Mouse (Mus musculus): ENCODE results near the gene Prss38.

Gene Prss38

DNA sequence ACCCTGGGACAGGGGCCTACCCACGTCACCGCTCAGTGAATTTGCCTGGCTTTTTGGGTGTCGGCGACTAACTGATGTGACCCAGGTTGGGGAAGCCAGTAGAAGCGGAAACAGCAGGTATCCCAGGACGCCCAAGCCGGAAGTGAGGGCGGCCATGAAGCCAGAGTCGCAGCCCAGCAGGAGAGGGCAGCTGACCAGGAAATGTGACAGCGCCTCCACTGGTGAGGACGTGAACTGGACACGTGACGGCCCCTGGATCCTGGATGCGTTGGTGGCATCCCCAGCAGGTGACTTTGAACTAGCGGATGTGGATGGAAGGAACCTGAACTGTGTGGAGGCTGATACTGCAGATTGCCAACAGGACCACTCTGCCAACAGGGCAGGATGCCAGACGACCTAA lies at the start of gene Prss38:
TSS of gene Prss38 (minus strand) at position 183 of the 400 bp plus-strand sequence.
- DNase-seq (ENCODE audit: low spot score) = no peak

DNA sequence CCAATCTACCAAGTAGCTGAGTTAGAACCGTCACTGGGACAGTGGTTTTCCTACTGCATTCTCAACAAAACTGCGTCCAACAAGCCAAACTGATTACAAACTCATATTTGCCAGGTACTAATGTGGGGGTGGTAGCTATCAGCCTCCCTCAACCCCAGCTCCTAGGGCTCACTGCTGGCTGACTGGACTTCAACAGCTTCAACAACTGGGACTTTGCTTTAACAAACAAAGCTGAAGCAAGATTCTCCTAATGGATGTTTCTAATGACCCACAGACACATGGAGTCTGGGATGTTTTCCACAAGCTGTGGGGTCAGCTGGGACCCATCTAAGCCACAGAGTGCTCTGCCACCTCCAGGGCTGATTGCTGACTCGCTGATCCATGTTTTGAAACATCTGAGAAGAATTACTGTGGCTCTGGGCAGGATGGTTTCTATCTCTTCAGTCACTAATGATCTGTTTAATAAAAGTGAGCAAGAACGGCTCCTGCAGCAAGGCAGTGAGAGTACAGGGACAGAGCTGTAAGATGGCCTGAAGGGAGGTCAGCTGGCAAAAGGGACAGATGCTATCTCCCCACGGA lies 47.6 kb upstream of the Prss38 start:
- no peak for DNase-seq (ENCODE audit: low spot score)

DNA sequence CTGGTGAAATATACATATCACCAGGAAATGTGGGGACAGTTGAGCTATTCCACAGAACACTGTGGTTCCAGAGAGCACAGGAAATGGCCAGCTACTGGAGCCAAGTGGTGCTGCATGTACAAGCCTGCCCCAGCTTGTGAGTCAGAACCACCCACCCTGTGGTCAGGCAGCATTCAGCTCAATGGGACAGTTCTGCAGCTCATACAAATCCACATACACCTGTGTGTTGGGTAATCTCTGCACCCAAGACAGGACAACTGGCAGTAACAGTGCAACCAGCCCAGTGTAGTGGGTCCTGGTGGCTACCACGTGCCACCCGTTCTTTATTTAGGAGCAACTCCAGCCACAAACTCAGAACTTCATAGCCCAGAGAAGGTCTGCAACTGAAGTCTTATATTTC lies 46.5 kb upstream of the Prss38 start:
- DNase-seq (ENCODE audit: low spot score) = no peak

DNA sequence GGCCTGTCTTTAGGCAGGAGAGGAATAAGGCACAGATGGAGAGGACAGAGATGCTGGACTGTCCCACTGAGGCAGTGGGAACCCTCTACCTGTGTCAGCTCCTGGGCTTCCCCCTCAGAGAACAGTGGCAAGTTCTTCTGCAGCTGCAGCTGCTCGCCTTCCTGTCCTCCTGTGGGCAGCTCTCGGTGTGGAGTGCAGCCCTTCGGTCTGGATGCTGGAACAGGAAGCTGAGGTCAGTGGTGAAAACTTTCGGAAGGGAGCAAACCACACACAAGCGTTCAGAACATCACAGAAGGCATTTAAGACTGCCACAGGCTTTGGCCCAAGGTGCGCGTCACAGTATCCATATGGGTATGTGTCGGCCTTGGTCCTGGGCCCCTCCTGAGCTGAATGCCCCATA lies 46.0 kb upstream of the Prss38 start:
- no peak for DNase-seq (ENCODE audit: low spot score)

DNA sequence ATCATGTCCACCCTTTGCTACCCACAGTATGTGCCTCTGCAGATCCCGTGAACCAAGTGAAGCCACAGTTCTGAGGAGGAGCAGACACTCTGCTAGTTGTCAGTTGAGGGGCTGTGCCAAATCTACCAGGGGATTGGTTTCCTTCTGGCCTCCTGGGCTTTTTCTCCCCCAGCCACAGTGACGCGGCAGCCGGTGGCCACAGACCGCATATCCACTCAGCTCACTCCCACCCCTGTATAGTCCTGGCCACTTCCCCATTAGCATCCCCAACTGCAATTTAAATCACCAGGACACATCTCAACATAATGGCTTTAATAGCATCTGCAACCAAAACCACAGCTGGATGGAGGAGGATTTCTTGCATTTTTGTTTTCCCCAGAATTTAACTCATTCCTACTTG lies 43.3 kb upstream of the Prss38 start:
- DNase-seq (ENCODE audit: low spot score) = no peak

DNA sequence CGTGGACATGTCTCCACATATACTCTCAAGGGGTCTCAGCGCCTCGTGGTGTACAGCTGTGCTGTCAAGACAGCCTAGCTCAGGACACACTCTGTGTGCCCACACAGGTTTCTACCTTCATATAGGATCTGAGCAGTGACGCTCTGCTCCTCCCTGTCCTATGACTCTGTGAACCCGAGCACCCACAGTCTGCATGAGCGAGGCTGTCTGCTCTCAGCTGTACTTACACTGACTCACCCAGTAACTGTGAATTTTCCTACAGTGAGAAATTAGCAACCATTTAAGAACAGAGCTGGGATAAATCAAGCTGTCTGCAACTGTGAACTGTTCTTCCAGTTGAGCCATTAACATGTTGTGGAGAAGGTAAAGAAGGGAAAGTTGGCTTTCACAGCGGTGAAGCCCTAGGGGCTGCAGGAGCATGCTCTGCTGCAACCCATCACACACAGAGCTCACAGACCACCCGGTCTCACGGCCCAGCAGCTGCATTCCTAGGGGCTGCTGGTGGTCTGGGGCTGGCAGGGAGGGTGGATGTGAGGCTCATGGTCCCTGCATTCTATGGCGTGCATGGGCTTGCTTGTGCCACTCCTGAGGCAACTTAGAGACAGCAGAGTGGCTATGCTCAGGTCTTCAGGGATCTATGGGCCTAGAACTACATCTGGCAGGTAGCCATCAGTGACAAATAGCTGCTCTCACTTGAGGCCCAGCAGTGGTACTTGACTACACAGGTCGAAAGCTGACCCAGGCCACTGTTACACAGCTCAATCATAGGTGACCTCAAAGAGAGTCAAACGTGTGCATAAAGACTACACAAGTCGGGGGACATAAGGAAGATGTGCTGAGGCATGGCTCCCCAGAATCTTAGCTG lies 37.8 kb upstream of the Prss38 start:
- no peak for DNase-seq (ENCODE audit: low spot score)

DNA sequence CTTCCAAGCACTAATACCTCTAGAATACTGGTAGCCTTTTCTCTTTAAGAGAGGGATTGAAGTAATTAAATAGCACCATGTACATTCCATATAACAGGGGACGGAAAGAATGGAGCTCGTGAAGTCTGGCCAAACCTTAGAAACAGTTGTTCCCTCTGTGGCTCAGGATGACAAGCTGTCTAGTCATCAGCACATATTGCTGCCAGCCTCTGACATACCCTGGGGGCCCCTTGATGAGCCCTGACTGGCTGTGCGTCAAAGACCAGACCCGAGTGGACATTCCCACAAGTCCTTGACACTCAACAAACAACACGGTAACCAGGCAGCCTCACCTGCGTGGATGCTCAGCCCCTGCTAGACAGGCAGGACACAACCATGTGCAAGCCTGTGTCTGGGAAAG lies 36.6 kb upstream of the Prss38 start:
- no peak for DNase-seq (ENCODE audit: low spot score)

DNA sequence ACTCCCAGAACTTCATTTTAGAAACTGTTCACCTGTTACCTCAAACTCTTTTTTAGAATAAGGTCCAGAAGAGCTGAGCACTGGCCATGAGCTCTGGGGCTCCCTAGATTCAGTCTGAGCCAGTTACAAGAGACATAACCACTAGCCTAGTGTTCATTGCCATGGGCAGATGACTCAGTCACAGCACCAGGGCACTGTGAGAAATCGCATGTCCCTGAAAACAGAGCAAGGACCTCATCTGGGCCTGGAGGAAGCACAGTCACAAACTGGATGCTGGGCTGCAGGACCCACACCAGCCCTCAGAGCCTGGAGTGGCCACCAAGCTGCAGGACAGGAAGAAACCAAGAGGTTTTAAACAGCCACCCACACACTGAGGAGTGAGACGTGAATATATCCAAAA lies 35.4 kb upstream of the Prss38 start:
- no peak for DNase-seq (ENCODE audit: low spot score)

DNA sequence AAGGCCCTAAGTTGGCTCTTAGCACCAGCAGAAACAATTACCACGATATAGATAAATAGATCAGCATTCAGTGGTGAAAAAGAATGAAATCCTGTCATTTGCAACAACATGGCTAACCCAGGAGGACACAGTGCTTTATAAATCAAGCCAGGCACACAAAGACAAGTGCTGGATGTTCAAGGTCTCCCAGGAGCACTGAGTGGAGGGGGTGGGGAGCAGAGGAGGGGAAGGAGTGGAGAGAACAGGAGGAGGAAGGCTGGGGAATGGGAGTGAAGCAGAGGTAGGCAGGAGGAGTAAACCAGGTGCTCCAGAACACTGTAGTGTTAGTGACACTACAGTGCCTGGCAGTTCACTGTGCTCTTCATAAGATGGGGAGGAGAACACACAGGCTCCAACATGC lies 30.3 kb upstream of the Prss38 start:
- no peak for DNase-seq (ENCODE audit: low spot score)

DNA sequence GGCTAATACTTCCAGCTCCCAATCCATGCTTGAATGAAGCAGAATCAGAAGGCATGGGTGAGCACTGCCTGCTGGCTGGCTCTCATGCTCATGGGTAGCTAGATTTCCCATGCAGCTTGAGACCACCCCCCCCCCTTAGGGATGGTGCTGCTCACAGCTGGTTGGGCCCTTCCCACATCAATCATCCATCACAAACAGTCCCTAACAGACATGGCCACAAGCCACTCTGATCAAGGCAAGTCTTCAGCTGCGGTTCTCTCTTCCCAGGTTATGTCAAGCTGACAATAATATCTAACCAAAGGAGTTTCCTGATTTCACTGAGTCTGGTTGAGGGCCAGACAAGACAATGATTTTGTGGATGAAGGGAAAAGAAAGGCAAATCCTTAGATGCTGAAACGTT lies 25.4 kb upstream of the Prss38 start:
- DNase-seq (ENCODE audit: low spot score) = no peak

DNA sequence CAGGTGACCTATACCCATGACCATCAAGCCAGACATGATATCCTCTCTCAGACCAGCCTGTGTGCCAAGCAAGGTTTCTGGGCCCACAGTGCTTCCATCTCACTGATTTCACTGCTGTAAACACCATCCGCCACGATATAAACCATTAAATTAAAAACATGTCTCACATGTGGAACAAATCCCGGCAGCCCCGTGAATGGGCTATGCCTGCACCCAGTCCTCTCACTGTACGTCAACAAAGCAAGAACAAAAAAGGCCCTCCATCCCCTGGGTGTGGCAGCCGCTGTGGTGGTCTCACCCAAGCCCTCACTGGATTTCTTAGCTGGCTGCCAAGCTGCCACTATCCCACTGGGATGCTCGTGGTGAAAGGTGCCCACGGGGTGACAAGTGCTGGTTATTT lies 24.4 kb upstream of the Prss38 start:
- no peak for DNase-seq (ENCODE audit: low spot score)

DNA sequence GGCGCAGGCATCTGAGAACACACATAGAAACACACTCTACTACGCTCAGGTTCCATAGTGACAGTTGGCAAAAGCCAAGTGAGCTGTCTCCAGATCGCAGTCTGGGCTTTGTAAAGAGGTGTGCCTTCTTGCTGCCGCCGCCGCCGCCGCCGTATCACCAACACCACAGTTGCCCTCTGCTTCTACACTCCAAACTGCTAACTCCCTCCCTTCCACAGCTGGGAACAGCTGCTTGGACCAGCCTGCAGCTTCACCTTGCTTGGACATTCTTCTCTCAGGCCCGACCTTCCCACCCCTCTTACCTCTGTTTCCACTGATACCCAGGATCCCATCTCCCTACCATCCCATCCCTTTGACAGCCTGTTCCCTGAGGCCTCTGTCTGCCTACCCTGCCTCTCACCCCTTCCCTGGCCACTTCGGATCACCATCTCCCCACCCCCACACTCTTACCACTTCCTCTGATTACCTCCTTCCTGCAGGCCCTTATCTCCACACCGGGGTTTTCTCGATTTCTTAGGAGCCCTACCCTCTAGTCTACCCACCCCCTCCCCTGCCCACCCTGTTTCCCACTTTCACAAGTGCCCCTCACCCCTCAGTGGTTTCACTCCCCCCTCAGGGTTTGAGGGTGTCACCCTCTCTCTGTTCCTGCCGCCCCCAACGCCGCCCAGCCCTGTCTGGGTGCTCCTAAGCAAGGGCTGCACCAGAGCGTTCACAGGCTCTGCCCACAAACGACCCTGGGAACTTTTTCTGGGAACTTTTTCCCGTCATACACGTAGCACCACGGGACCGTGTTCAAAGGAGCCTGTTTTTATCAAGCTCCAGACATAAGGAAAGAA lies 22.3 kb upstream of the Prss38 start:
- DNase-seq (ENCODE audit: low spot score) = no peak

DNA sequence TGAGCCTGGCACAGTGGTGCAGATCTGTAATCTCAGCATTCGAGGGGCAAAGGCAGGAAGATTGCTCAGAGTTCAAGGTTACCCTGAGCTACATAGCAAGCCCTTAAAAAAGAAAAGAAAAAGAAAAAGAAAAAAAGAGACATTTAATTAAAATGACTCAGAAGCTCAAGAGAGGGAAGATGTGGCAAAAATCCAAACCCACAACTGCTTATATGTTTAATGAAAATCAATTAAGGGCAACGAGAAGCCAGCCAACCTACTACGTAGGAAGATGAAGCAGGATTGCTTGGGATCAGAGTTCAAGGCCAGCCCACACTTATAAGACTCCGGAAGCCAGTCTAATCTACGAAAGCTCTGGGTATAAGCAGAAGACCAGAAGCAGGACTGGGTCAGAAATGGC lies 19.0 kb upstream of the Prss38 start:
- no peak for DNase-seq (ENCODE audit: low spot score)

DNA sequence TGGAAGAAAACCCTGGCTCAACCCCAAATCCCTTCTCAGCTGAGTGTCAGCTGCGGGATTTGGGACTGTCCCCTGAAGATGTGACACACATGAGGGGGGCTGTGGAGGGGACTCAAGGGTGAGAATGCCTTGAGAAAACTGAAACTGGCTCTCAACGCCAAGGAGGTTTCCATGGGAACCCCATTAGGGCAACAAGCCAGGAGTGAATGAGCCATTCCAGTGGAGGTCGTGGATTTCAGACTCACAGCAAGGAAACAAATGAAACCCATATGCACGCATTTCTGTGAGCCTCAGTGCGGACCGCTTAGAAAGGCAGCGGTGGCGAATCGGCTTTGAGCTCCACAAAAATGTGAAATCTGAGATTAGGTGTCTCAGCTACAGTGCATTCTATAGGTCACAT lies 18.1 kb upstream of the Prss38 start:
- DNase-seq (ENCODE audit: low spot score) = no peak

DNA sequence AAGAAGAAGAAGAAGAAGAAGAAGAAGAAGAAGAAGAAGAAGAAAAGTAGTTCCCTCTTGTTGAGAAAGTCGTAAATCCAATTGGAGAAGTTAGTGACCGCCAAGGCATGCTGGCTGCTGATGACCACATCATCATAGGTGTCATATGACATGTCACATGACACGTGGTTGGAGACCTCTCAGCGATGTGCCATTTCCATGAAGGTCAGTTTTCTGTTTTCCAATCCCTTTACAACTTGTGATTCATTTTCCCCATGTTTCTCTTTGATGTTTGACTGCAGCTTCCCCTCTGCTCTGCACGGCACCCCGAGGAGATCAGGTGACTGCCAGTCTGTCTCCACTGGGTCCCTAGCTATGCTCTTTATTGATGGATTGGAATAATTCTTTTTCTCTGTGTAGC lies 16.8 kb upstream of the Prss38 start:
- DNase-seq (ENCODE audit: low spot score) = no peak

DNA sequence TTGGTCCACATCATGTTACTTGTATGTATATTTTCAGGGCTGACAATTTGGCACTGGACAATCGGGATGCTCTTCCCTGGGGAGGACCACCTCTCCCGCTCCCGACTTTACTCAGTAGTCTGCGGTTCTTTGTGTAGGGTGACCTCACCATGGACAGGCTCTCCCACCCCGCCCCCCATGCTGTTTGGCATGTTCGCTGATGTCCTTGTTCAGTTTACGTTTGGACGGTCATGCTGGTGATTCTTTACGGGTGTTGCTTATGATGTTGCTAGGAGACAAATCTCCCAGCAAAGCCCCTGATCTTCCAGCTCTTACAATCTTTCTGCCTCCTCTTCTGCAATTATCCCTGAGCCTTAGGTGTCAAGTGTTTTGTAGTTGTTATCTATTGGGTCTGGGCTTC lies 15.0 kb upstream of the Prss38 start:
- no peak for DNase-seq (ENCODE audit: low spot score)

DNA sequence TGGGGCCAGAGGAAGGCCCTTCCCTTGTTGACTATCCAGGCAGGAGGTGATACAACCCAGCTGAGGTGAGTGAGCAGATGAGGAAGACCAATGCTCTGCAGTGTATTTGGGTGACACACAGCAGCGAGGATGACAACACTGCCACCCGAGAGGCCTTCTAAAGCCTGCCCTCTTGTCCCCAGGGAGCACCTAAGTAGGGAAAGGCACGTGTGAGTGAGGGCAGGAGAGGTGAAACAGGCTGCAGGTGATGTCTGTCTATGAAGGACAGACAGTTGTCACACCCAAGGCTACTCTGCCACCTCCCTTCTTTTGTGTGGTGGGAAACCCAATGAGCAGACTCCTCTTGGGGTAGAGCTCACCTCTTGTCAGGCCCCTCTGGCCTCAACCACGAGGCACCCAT lies 14.2 kb upstream of the Prss38 start:
- DNase-seq (ENCODE audit: low spot score) = no peak

DNA sequence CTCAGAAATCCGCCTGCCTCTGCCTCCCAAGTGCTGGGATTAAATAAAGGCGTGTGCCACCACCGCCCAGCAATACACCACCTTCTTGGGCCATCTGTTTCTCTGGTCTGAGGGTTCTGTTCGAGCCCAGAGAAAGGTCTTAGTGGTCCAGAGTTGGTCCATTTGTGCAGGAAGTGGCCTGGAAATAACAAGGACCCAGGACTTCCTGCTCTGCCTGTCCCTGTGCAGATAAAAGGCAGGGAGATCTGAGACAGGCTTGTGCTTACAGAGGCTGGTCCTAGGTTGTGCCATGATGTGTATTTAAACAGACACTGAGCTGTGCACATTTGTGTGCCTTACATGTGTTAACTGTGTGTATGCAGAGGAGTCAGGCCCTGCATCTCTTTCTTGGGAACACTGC lies 13.3 kb upstream of the Prss38 start:
- DNase-seq (ENCODE audit: low spot score) = no peak

DNA sequence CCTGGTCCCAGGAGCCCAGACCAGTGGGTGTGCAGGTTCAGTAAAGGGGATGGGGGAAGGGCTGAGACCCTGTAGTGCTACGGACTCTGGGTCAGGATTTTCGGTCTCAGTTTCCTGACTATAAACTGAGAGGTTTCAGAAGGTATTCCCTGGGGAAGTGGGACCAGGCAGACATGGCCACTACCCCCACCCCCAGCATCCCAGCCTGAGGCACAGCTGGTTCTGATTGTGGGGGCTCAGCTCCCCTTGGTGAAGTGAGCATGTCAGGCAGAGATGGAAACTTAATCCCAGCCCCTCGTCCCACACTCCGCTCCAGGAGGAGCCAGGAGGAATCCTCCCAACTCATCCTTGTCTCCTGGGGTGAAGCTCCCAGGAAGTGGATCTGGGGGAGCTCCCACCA lies 12.0 kb upstream of the Prss38 start:
- DNase-seq (ENCODE audit: low spot score) = no peak

DNA sequence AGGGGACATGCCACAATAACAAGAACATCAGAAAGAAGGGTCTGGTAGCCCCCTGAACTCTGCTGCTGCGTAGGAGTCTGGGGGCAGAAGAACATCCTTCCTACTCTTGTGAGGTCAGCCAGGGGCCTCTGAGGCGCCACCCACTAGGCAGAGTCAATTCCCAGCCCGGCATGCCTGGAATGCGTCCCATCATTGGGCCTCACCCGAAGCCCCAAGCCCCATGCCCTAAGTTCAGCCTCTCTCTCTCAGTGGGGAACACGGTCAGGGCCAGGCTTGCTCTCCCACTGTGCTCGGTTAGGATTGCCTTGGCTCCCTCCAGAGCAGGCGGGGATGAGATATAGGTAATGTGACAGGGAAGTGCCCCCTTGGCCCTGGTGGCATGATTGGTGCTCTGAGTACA lies 9.7 kb upstream of the Prss38 start:
- DNase-seq (ENCODE audit: low spot score) = no peak

DNA sequence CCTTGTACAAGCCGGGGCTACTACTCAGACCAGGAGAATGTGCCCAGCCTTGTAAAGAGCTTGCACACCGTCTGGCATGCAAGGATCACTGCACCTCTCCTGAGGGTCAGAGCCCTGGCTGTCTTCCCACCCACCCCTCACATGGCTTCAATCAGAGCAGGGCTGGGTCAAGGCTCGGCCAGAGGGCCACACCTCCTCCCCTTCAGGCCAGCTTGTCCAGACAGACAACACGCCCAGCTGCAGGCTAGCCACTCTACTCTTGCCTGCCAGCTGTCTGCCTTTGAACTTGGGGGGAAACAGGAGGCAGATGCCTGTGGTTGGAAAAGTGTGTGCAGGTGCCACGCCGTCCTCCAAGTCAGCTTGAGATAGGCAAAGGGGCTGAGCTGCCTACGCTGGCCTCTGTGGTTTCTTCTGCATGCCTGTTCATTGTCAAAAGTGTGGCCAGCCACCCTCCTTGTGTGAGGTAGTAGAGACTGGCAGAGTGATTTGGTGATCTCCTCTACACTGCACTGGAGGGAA lies 9.0 kb upstream of the Prss38 start:
- DNase-seq (ENCODE audit: low spot score) = no peak

DNA sequence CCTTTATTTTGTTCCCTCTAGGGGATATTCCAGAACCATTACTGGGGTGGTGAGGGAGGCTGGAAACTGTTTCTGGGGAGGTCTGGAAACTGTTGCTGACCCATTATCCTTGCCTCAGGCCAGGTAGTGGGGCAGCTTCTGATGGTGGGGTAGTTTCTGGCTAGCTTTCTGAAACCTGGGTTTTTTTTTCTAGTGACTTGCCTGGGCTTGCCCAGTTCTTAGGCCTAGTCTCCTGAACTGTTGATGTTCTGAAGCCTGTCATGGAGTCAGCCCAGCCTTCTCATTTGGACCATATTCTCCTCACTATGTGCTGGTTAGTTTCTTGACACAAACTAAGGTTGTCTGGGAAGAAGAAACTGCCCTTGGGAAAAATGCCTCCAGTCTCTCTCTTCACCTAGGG lies 4.1 kb upstream of the Prss38 start:
- no peak for DNase-seq (ENCODE audit: low spot score)

DNA sequence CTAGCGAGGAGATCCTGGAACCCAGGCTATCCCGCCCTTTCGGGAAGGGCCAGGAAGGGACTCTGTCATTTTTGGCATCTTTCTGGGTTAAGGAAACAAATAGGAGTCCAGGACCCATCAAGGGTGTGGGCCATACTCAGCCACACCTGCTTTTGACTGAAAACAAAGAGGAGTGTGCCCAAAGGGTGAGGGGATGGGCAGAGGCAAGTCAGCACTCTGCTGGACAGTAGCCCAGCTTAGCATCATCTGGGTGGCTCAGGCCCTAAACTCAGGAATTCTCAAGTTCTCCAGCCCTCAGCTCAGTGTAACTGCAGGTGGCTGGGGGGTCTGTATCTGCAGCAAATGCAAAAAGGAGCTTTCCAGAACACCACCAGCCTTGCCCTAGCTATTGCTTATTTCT lies 2.5 kb upstream of the Prss38 start:
- DNase-seq (ENCODE audit: low spot score) = no peak

All from layer of hippocampus, adult 11-12 months (tissue).